Mouse (Mus musculus) forebrain, embryonic 11.5 days (tissue): ENCODE measurements around the gene Kdelr1. TPM values are rescaled to one million over a fixed set of nuclear protein-coding genes. Genes with fewer than 3 reads are reported as not detected.
A peak's percentile ranks its signal among the peaks of the same experiment; 100 is the strongest.

Source experiments
- ATAC-seq: fragments of 200-750 bp; cut with Nextera tagmentation; replicated peaks from 2 replicates; pipeline ENCODE4 v1.8.0; 2017; ENCODE audit warnings: moderate TSS enrichment; ENCODE audit not compliant: low FRiP score
- DNase-seq: peaks from one replicate; pipeline ENCODE4 v3.0.0-alpha.2; 2017; ENCODE audit warnings: low spot score
- H3K27ac ChIP-seq: fragments of 300-500 bp; sonication (generic); 2 replicates; pipeline ENCODE4 v1.5.1; 2014; ENCODE audit warnings: low read depth, low read length
- H3K27me3 ChIP-seq: fragments of 300-500 bp; sonication (generic); 2 replicates; pipeline ENCODE4 v1.6.1; 2014; ENCODE audit warnings: mild to moderate bottlenecking, low read length, mixed read lengths; ENCODE audit not compliant: control insufficient read depth, insufficient read depth
- H3K36me3 ChIP-seq: fragments of 300-500 bp; sonication (generic); 2 replicates; pipeline ENCODE4 v1.6.1; 2014; ENCODE audit warnings: mild to moderate bottlenecking, low read length, moderate library complexity, mixed read lengths; ENCODE audit not compliant: control insufficient read depth, insufficient read depth
- H3K4me1 ChIP-seq: fragments of 300-500 bp; sonication (generic); replicated peaks from 2 replicates; pipeline ENCODE4 v1.6.1; 2014; ENCODE audit warnings: low read length, mixed read lengths; ENCODE audit not compliant: control insufficient read depth, insufficient read depth
- H3K4me2 ChIP-seq: fragments of 300-500 bp; sonication (generic); 2 replicates; pipeline ENCODE4 v1.6.1; 2014; ENCODE audit warnings: low read depth, mild to moderate bottlenecking, low read length, moderate library complexity, mixed read lengths; ENCODE audit not compliant: severe bottlenecking
- H3K4me3 ChIP-seq: fragments of 300-500 bp; sonication (generic); 2 replicates; pipeline ENCODE4 v1.5.1; 2014; ENCODE audit warnings: low read depth, low read length
- H3K9ac ChIP-seq: fragments of 300-500 bp; sonication (generic); 2 replicates; pipeline ENCODE4 v1.6.1; 2014; ENCODE audit warnings: low read length
- H3K9me3 ChIP-seq: fragments of 300-500 bp; sonication (generic); 2 replicates; pipeline ENCODE4 v1.6.1; 2016; ENCODE audit warnings: low read length, mixed read lengths; ENCODE audit not compliant: control insufficient read depth
- WGBS: fragments of 180-500 bp; shearing (Covaris S2); extraction: QIAGEN DNeasy Blood & Tissue Kit; methylation state at CpG from one replicate; pipeline ENCODE4 v1.1.7; 2014; 5-methylcytosine and 5-hydroxymethylcytosine counted together
- polyA plus RNA-seq: library from polyadenylated mRNA; unstranded; fragments of >200 nt; fragmentation: Nextera tagmentation; extraction: Ambion mirVana; gene quantifications from 2 replicates; pipeline ENCODE4 v1.2.1, GENCODE M21; 2014

Gene Kdelr1
- polyA plus RNA-seq, 1 experiment from 2014 or later: 69.4 TPM

DNA sequence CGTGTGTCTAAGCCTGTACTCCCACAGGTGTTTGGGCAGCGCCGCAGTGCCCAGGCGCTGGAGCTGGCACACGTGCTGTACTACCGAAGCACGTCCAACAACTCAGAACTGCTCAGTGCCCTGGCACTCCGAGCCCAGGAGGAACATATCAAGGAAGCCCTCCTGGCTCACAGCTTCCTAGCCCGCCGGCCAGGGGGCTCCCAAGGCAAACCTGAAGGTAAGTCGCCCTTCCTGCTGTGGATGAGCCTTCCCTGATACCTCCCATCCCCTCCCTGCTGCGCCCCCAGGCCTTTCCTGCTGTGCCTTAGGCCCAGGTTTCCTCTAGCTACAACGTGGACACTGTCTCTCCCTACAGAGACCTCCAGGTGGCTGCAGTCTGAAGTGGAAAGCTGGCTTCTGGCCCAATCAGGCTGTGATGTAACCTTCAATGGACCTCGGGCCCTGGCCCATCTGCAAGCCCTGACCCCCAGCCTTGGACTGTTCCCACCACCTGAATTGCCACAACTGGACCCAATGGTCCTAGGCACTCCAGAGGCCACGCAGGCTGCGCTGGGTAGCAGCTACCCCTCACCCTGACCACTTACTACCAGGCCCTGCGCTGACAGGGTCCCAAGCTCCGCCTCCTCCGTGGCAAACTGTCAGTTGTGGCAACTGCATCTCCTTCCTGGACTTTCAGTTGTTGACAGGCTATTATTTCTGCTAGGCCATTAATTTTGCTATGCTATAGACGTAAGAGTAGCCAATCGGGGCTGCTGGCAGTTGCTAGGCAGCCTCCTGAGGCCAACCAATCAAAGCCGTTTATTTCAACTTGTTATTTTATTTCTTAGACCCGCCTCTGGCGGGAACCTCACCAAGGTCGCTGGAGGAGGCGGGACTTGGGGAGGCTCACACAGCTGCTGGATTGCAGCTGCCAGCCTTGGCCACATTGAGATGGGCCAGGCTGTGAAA is 43.8 kb downstream of the Kdelr1 start:
- H3K4me1 ChIP-seq: peaks cover 15% of the 10 kb centered on the region
- H3K4me2 ChIP-seq: peak overlapping the region; percentile 39
- ATAC-seq (peak; percentile 90), DNase-seq (peak; percentile 80)
- H3K9me3 ChIP-seq: no peaks in the 10 kb centered on the region
- H3K36me3 ChIP-seq: no peaks in the 10 kb centered on the region
- H3K27ac ChIP-seq: peak overlapping the region; percentile 84
- WGBS: 33% methylated on average over 26 of the region's 26 CpGs
- H3K4me3 ChIP-seq: peak overlapping the region; percentile 11
- peak overlapping the region; percentile 47 for H3K9ac ChIP-seq
- no peaks in the 10 kb centered on the region for H3K27me3 ChIP-seq

DNA sequence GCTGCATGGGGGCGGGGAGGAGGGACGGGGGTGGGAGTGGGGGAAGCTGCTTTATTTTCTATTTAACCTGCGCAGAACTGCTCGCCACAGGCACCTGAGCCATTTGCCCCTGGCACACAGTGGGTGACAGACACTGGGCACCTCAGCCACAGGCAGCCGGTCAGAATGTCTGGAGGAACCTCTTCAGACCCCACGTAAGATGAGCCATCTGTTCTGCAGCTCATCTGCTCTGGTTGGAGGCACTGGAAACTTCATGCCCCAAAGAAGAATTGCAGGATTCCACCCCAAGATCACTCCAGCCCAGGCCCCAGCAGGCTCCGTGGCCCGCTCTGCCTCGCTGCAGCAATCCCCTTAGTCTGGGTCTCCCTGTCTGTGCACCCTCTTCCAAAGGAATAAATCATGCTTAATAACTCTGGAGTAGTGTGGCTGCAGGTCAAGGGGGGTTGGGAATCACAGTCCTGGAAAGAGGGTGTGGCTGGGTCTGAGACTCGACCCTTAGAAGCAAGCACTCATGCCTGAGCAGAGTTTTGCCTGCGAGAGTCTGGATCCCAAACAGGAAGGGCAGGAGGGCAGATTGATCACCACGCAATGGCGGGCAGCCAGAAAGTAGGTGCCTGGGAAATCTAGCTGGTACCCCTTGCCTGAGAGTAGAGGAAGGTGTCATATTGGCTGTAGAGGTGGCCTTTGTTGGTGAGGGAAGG is 44.6 kb downstream of the Kdelr1 start:
- WGBS: 45% methylated on average over 13 of the region's 13 CpGs
- DNase-seq (no peak), ATAC-seq (no peak; the same call in 1 of the 2 replicates)
- Histone ChIP-seq H3K9me3 (no peaks in the 10 kb centered on the region), H3K9ac (peak overlapping the region; percentile 47), H3K4me3 (peak overlapping the region; percentile 11), H3K4me1 (peaks cover 15% of the 10 kb centered on the region), H3K4me2 (peak overlapping the region; percentile 39), H3K36me3 (no peaks in the 10 kb centered on the region), H3K27me3 (no peaks in the 10 kb centered on the region), H3K27ac (peak overlapping the region; percentile 84)

DNA sequence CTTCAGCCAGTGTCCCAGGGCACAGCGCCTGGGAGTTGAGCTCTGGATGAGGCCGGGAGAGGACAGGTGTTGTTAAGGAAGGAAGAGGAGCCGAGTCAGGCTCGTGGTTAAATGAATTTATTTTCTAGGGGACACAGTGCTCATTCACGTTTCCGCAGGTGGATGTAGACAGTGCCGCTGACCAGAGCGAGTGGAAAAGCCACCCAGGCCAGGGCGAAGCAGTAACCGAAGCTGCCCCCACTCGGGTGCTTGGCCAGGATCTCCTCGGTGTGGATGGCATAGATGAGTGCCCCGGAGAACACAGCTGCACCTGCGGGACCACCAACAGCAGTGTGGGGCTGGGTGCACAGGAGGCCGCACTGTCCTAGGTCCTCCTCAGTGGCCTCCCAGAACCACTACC is 45.4 kb downstream of the Kdelr1 start:
- Histone ChIP-seq H3K27ac (no peak overlapping the region), H3K9me3 (no peaks in the 10 kb centered on the region), H3K4me2 (no peak overlapping the region), H3K9ac (no peak overlapping the region), H3K36me3 (no peaks in the 10 kb centered on the region), H3K27me3 (no peaks in the 10 kb centered on the region), H3K4me3 (no peak overlapping the region), H3K4me1 (peaks cover 15% of the 10 kb centered on the region)
- DNase-seq: no peak
- ATAC-seq: no peak
- WGBS: 88% methylated on average over 15 of the region's 15 CpGs

DNA sequence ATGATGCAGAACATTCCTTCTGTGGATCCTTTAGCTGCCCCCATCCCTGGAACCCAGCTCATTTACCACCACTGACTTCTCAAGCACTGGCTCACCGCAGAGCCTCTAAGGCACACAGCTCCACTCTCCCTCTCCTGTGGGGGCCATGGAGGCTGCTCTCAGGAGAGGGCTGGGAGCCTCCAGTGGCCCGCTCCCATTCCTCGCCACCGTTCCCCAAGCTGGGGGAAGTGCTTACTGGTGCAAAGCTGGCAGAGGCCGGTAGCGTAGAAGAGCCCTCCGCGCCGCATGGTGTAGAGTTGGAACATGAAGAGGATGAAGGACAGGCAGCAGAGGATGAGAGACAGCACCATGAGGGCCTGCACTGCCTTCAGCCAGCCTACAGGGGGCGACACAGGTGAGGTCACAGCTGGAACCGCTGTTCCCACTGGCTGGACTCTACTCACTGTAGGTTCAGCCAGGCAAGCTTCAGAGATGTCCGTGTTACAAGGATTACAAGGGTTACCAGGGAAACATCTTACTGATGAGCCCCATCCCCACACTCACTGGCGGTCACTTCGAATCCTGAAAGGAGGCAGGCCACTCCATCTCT is 46.6 kb downstream of the Kdelr1 start:
- DNase-seq: no peak
- H3K4me3 ChIP-seq: no peak overlapping the region
- 0 out of 2 replicates have a peak, but pooled peaks cover 2% of the 10 kb centered on the region for H3K27me3 ChIP-seq
- H3K9me3 ChIP-seq: no peaks in the 10 kb centered on the region
- no peak for ATAC-seq
- H3K4me1 ChIP-seq: peaks cover 15% of the 10 kb centered on the region
- no peak overlapping the region for H3K9ac ChIP-seq
- no peak overlapping the region for H3K4me2 ChIP-seq
- WGBS: 63% methylated on average over 14 of the region's 14 CpGs
- no peaks in the 10 kb centered on the region for H3K36me3 ChIP-seq
- no peak overlapping the region for H3K27ac ChIP-seq

DNA sequence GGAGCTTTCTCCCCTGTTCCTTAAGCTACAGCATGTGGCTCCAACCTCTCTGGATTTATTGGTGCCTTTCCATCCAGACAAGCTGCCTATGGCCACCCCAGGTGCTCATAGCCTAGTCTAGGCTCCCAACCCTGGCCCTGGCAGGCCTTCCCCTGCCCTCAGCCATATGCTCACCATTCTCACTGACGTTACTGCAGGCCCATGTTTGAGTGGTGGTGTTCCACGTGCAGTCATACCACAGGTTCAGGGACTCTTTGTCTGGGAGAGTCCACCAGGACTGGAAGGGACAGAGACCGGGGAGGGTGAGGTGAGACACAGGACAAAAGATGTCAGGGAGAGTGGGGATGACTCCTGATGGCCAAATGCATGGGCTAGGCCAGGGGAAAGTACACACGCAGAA is 47.2 kb downstream of the Kdelr1 start:
- Histone ChIP-seq H3K4me1 (peaks cover 15% of the 10 kb centered on the region), H3K4me3 (no peak overlapping the region), H3K36me3 (no peaks in the 10 kb centered on the region), H3K27ac (no peak overlapping the region), H3K27me3 (0 out of 2 replicates have a peak, but pooled peaks cover 2% of the 10 kb centered on the region), H3K4me2 (no peak overlapping the region), H3K9ac (no peak overlapping the region), H3K9me3 (no peaks in the 10 kb centered on the region)
- 80% methylated on average over 4 of the region's 4 CpGs for WGBS
- no peak for DNase-seq
- no peak for ATAC-seq

DNA sequence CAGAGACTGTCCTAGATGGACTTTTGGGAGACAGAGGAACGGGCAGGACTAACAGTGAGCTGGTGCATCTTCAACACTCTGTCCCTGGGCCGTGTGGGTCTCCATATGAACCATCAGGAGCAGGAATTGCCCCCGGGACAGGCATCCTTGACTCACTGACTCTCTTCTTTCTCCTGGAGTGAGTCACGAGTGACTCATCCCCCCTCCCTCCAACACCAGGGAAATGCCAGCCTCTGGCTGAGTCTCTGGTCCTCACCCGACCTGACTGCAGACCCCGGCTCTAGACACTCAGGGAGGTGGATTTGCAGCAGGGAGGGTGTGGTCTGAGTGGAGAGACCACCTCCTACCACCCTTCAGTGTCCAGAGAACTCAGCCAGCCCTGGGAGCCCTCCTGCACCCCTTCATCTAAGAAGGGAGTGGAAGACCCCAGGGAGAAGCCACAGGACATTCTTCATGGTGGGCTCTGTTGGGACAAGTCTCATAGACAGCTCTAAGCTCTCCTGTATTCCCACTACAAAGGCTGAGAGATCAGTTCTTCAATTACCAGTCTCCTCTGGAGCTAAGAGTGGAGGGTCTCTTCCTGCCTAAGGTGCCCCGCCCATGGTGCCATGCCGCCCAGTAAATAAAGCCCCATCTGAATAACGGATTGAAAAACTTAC is 48.1 kb downstream of the Kdelr1 start:
- Histone ChIP-seq H3K4me3 (no peak overlapping the region), H3K27me3 (0 out of 2 replicates have a peak, but pooled peaks cover 2% of the 10 kb centered on the region), H3K9me3 (no peaks in the 10 kb centered on the region; the same call in 1 of the 2 replicates), H3K4me2 (no peak overlapping the region), H3K27ac (no peak overlapping the region), H3K36me3 (no peaks in the 10 kb centered on the region), H3K9ac (no peak overlapping the region), H3K4me1 (peaks cover 14% of the 10 kb centered on the region)
- DNase-seq (no peak), ATAC-seq (no peak)
- WGBS: 58% methylated on average over 9 of the region's 9 CpGs

DNA sequence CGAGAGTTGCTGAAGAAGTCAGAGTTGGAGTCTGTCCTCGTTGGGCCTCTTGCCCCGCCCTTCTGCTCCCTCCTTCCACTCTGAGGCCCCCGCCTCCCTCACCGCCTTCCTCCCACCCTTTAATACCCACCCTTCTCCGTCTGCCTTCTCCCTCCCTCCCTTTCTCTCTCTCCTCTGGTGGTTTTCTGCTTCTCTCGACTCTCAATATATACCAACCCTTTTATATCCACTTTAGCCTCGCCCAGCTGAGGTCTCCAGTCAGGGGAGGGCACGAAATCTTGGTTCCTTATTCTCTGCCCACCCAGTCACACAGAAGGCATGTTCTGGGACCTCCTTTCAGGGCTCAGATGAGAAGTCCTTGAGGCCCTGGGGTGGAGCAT is 48.7 kb downstream of the Kdelr1 start, which contains the start of gene Emp3:
Gene Emp3, minus strand, starts transcription at position 163 of the 380 bp plus-strand sequence.
- ATAC-seq: no peak
- Histone ChIP-seq H3K4me2 (no peak within 1 kb of the TSS), H3K4me1 (peaks cover 9% of the 10 kb centered on the region)

More for the DNA sequence above, 48.7 kb downstream of the Kdelr1 start, which contains the start of gene Emp3:
- 62% methylated on average over 9 of the region's 9 CpGs for WGBS
- no peak for DNase-seq
- Histone ChIP-seq H3K9ac (no peak within 1 kb of the TSS), H3K36me3 (no peaks in the 10 kb centered on the region), H3K27ac (no peak within 1 kb of the TSS), H3K4me3 (no peak within 1 kb of the TSS), H3K27me3 (0 out of 2 replicates have a peak, but pooled peaks cover 2% of the 10 kb centered on the region), H3K9me3 (no peaks in the 10 kb centered on the region; the same call in 1 of the 2 replicates)
